Mouse (Mus musculus): ENCODE measurements around the gene Gm13769. TPM values are rescaled to one million over a fixed set of nuclear protein-coding genes. Genes with fewer than 3 reads are reported as not detected.
A peak's percentile ranks its signal among the peaks of the same experiment; 100 is the strongest.
"Not testable (repeated sequence)": the region's sequence is repeated elsewhere in the genome, so short reads cannot be mapped to it uniquely, and the experiment has no call there.

Gm13769 gene
- not detected in 2 replicates for polyA plus RNA-seq (2015; fragmentation: Nextera tagmentation; extraction: Ambion mirVana)

DNA sequence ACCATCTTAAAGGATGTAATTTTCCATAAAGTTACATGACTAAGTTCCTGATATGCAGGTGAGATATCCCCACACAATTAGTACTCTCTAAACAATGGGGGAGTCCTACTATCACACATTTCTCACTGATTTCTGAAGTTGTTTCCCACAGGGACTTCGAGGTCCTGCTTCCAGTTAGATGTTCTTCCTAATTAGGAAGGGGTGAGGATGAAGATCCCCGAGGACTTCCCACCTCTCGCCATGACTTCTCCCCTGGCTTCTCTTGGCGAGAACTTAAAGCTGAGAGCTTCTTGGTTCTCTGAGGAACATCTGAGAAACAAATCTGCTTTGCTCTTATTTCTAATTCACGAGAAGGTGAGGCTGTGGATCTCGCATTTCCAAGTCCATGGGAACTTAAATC, at the start of gene Gm13769:
Gene Gm13769, plus strand, starts transcription at position 301 of the 400 bp plus-strand sequence.
- H3K4me2 ChIP-seq (ENCODE audit: low read length); H3K9me3 ChIP-seq (ENCODE audit: control insufficient read depth, low read length); H3K4me1 ChIP-seq (replicated peaks; ENCODE audit: control insufficient read depth, insufficient read depth, low read length); H3K36me3 ChIP-seq (ENCODE audit: control insufficient read depth, insufficient read depth); H3K27ac ChIP-seq (ENCODE audit: low read length); H3K9ac ChIP-seq (replicated peaks; ENCODE audit: low read depth, low read length); H3K4me3 ChIP-seq (replicated peaks; ENCODE audit: low read length); ATAC-seq; H3K27me3 ChIP-seq (replicated peaks; ENCODE audit: control insufficient read depth, insufficient read depth, low read length): not testable (repeated sequence)
- no CpG with 5 or more reads among the region's 6 CpGs for WGBS

DNA sequence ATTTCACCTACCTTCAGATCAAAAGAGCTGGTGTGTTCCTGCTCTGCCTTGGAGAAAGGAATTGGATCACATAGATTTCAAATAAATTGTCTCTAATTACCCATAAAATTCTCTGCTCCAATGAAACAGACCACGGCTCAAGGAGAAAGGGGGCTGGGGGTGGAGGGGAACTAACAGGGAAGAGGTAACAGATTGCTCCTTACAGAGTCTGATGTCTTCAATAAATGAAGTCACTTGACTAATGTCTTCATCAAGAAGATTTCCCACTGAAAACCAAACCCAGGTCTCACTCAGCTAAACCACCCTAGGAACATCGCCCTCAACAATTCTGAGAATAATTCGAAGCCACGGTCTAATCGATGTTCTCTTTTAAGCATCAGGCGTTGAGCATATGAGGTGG, 29.3 kb upstream of the Gm13769 start, which contains the start of gene Olfr1272:
Gene Olfr1272, minus strand, starts transcription at position 101 of the 400 bp plus-strand sequence.
- H3K27ac ChIP-seq (ENCODE audit: low read length): no peak within 1 kb of the TSS
- WGBS: 85% methylated on average over 6 of the region's 6 CpGs
- no peaks in the 10 kb centered on the region for H3K36me3 ChIP-seq (ENCODE audit: control insufficient read depth, insufficient read depth)
- H3K4me2 ChIP-seq (ENCODE audit: low read length): no peak within 1 kb of the TSS
- no peak within 1 kb of the TSS for H3K9ac ChIP-seq (replicated peaks; ENCODE audit: low read depth, low read length)
- H3K27me3 ChIP-seq (replicated peaks; ENCODE audit: control insufficient read depth, insufficient read depth, low read length): no peaks in the 10 kb centered on the region
- no peaks in the 10 kb centered on the region for H3K4me1 ChIP-seq (replicated peaks; ENCODE audit: control insufficient read depth, insufficient read depth, low read length)
- ATAC-seq: no peak
- H3K4me3 ChIP-seq (replicated peaks; ENCODE audit: low read length): no peak within 1 kb of the TSS
- H3K9me3 ChIP-seq (ENCODE audit: control insufficient read depth, low read length): no peaks in the 10 kb centered on the region

DNA sequence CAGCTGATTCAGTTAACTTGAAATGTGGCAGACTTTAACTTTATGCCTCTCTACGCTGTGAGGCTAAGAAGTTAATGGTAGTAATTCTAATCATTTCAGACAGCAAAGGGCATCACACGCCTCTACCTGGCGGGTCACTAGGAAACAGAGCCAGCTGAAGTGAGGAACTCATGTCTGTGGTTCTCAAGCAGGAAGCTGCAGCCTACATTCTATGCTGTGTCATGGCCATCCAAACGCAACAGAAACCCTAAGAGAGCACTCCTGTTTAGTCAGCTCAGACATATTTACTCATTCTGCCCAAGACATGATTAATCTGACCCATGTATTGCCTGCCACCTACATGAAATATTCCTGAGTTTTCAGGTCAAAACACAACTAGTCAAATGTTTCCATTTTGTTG, 24.7 kb downstream of the Gm13769 start:
- H3K27ac ChIP-seq (ENCODE audit: low read length); H3K9me3 ChIP-seq (ENCODE audit: control insufficient read depth, low read length); H3K27me3 ChIP-seq (replicated peaks; ENCODE audit: control insufficient read depth, insufficient read depth, low read length); ATAC-seq; H3K4me1 ChIP-seq (replicated peaks; ENCODE audit: control insufficient read depth, insufficient read depth, low read length); H3K4me2 ChIP-seq (ENCODE audit: low read length); H3K4me3 ChIP-seq (replicated peaks; ENCODE audit: low read length); H3K36me3 ChIP-seq (ENCODE audit: control insufficient read depth, insufficient read depth); H3K9ac ChIP-seq (replicated peaks; ENCODE audit: low read depth, low read length): not testable (repeated sequence)
- WGBS: no CpG with 5 or more reads among the region's 4 CpGs

DNA sequence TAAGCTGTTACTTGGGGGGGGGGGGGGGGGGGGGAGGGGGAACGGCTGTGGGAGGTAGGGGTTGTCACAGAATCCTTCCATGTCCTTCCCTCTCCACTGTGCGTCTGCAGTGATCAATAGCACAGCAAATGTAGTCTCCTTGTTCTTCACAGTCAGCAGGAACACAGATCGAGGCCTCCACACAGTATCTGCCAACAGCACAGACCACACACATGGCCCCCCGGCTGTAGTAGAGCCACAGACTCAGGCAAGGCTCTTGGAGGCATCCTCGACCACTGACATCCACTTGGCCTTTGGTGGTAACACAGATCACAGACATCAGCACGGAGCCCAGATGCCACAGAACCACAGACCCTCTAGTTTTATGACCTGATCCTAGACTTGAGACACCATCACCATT, 29.0 kb downstream of the Gm13769 start:
- not testable (repeated sequence) for H3K27ac ChIP-seq (ENCODE audit: low read length); H3K9ac ChIP-seq (replicated peaks; ENCODE audit: low read depth, low read length); H3K4me2 ChIP-seq (ENCODE audit: low read length); H3K9me3 ChIP-seq (ENCODE audit: control insufficient read depth, low read length); H3K27me3 ChIP-seq (replicated peaks; ENCODE audit: control insufficient read depth, insufficient read depth, low read length); H3K4me1 ChIP-seq (replicated peaks; ENCODE audit: control insufficient read depth, insufficient read depth, low read length); H3K4me3 ChIP-seq (replicated peaks; ENCODE audit: low read length); H3K36me3 ChIP-seq (ENCODE audit: control insufficient read depth, insufficient read depth)
- no CpG with 5 or more reads among the region's 6 CpGs for WGBS
- peak; percentile 12; the same call in 1 of the 2 replicates for ATAC-seq

DNA sequence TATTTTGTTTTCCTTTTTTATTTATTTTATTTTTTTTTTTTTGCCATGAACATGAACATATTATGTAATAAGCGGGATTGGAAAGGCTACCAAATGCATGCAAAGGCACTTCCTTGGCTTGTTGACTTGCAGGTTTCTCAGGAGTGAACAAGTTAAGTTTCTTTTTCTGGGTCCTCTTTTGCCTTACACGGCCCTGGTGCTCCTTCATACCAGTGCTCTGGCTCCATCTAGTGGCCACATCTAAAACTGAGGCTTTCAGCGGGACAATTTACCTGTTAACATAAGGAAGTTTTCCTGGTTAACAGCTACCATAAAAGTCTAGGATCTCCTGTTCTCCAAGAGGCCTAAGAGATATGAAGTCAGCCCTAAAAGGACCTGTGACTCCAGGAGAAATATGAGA, 29.5 kb downstream of the Gm13769 start:
- ATAC-seq: peak; percentile 50; the same call in 1 of the 2 replicates
- WGBS: no CpG with 5 or more reads among the region's 3 CpGs
- not testable (repeated sequence) for H3K4me1 ChIP-seq (replicated peaks; ENCODE audit: control insufficient read depth, insufficient read depth, low read length)

DNA sequence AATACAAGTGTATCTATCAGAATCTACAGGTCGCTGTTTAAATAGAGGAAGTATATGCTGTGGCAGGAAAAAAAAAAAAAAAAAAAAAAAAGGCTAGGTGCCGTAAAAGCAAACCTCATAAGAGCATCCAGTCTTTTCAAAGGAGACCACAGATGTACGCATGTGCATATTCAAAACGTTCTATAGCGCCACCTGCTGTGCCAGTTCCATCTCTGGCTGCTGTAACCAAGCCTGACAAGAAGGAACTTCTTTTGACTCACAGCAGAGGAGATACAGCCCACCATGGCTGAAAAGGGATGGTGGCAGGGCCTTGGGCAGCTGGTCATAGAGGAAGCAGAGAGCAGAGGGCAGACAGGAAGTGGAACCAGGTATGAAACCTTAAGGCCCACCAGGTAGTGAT, 37.2 kb downstream of the Gm13769 start:
- not testable (repeated sequence) for H3K9me3 ChIP-seq (ENCODE audit: control insufficient read depth, low read length); H3K4me2 ChIP-seq (ENCODE audit: low read length); H3K4me3 ChIP-seq (replicated peaks; ENCODE audit: low read length); ATAC-seq; H3K9ac ChIP-seq (replicated peaks; ENCODE audit: low read depth, low read length); H3K36me3 ChIP-seq (ENCODE audit: control insufficient read depth, insufficient read depth); H3K27ac ChIP-seq (ENCODE audit: low read length); H3K27me3 ChIP-seq (replicated peaks; ENCODE audit: control insufficient read depth, insufficient read depth, low read length); H3K4me1 ChIP-seq (replicated peaks; ENCODE audit: control insufficient read depth, insufficient read depth, low read length)
- WGBS: no CpG with 5 or more reads among the region's 5 CpGs

More for the DNA sequence above, 29.5 kb downstream of the Gm13769 start:
- H3K27me3 ChIP-seq (replicated peaks; ENCODE audit: control insufficient read depth, insufficient read depth, low read length); H3K9ac ChIP-seq (replicated peaks; ENCODE audit: low read depth, low read length); H3K4me2 ChIP-seq (ENCODE audit: low read length); H3K9me3 ChIP-seq (ENCODE audit: control insufficient read depth, low read length); H3K4me3 ChIP-seq (replicated peaks; ENCODE audit: low read length); H3K27ac ChIP-seq (ENCODE audit: low read length); H3K36me3 ChIP-seq (ENCODE audit: control insufficient read depth, insufficient read depth): not testable (repeated sequence)

DNA sequence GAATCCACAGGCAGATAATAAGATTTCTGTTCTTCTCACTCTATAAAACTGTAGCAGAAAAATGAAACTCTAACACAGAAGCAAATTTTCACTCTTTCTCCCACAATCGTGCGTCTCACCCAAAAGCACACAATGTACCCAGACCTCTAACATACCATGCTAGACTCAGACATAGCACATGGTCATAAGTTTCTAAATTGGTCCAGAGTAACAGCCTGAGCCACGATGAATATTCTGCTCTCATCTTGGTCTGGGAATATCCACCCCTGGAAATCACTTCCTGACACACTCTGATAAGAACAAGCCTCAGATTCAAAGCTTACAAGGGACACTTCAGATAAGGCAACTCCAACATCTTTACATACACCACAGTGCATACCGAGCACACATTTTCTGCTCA, 38.2 kb downstream of the Gm13769 start:
- not testable (repeated sequence) for H3K27me3 ChIP-seq (replicated peaks; ENCODE audit: control insufficient read depth, insufficient read depth, low read length); H3K4me3 ChIP-seq (replicated peaks; ENCODE audit: low read length)
- WGBS: no CpG with 5 or more reads among the region's 4 CpGs

More for the DNA sequence above, 38.2 kb downstream of the Gm13769 start:
- H3K9me3 ChIP-seq (ENCODE audit: control insufficient read depth, low read length); H3K4me1 ChIP-seq (replicated peaks; ENCODE audit: control insufficient read depth, insufficient read depth, low read length); H3K36me3 ChIP-seq (ENCODE audit: control insufficient read depth, insufficient read depth); H3K27ac ChIP-seq (ENCODE audit: low read length); H3K4me2 ChIP-seq (ENCODE audit: low read length); H3K9ac ChIP-seq (replicated peaks; ENCODE audit: low read depth, low read length); ATAC-seq: not testable (repeated sequence)

Other genes with a start within 250 kb of the Gm13769 start
- gene Olfr1269, start 200.8 kb upstream of the Gm13769 start, polyA plus RNA-seq (2015; fragmentation: Nextera tagmentation; extraction: Ambion mirVana): not detected in 2 replicates
- 0.19 TPM in 1 of 2 replicates, not detected in the other for gene Olfr32, start 179.9 kb upstream of the Gm13769 start, polyA plus RNA-seq (2015; fragmentation: Nextera tagmentation; extraction: Ambion mirVana)
- gene Olfr1270, start 169.1 kb upstream of the Gm13769 start, polyA plus RNA-seq (2015; fragmentation: Nextera tagmentation; extraction: Ambion mirVana): not detected in 2 replicates
- not detected in 2 replicates for gene Olfr1506, start 97.7 kb upstream of the Gm13769 start, polyA plus RNA-seq (2015; fragmentation: Nextera tagmentation; extraction: Ambion mirVana)
- not detected in 2 replicates for gene Olfr142, start 64.6 kb upstream of the Gm13769 start, polyA plus RNA-seq (2015; fragmentation: Nextera tagmentation; extraction: Ambion mirVana)
- not detected in 2 replicates for gene Olfr1271, start 51.2 kb upstream of the Gm13769 start, polyA plus RNA-seq (2015; fragmentation: Nextera tagmentation; extraction: Ambion mirVana)
- gene Olfr1272, start 29.4 kb upstream of the Gm13769 start, polyA plus RNA-seq (2015; fragmentation: Nextera tagmentation; extraction: Ambion mirVana): not detected in 2 replicates
- gene Olfr1274-ps, start 76.5 kb downstream of the Gm13769 start, polyA plus RNA-seq (2015; fragmentation: Nextera tagmentation; extraction: Ambion mirVana): not detected in 2 replicates

All from forebrain, embryonic 16.5 days (tissue).